Mouse (Mus musculus) neural tube, embryonic 10.5 days (tissue): ENCODE data around the gene Slbp.

Source experiments
- DNase-seq: peaks from one replicate; pipeline ENCODE4 v3.0.0-alpha.2; 2017; ENCODE audit warnings: low spot score; ENCODE audit errors: extremely low spot score

Slbp gene

DNA sequence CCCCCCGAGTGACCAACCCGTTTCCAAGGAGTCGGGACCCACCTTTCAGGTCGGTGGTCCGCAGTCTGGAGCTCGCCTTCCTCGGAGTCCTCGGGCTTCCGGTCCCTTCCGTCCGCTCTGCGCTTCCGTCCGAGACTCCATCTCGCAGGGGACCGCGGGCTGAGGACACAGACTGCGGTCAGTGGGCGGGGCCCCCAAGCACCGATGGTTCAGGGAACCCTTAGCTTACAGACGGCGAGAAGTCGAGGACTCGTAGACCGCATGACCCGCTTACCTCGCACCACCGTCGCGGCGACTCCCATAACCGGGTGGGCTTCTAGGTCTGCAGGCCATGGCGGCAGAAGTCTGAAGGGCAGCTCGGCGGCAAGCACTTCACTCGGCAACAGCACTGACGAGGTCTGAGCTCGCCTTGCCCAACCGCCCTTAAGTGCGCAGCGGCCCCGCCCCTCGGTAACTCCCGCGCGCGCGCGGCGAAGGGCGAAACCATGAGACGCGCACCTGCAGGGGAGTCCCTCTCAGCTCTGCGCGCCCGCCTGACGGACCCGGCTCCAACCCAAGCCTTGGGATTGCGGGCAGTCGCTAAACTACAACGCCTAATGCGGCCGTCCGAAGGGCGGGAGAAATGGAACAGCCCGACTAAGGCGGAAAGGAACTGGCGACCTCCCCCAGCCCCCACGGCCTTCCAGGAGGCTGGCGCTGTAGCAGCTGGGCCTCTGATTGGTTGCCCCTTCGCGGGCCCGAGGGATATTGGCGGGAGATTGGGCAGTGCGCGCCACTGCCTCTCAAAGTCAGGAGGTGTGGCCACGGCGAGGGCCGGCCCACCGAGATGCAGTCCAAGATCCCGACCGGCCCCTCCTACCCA lies at the start of gene Slbp:
Gene Slbp (minus strand): TSS at position 654 of the 862 bp plus-strand sequence.
- peak; percentile 99 for DNase-seq

DNA sequence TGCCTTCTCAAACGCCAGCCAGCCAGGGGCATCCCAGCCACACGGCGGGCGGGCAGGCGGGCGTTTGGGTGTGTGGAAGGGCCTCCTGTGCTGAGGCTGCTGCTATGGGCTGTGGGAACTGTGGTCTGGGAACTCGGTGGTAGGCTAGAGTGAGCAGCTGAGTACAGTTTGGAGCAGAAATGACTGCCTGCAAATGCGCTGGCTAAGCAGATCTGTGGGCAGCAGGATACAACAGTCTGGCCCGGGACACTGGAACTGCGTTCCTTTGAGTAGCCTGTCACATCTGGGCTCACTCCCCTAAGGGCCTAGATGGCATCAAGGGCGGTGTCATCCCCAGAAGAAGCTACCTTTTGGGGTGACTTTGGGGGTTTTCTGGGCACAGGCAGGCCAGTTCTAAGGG lies 49.5 kb upstream of the Slbp start:
- no peak for DNase-seq

DNA sequence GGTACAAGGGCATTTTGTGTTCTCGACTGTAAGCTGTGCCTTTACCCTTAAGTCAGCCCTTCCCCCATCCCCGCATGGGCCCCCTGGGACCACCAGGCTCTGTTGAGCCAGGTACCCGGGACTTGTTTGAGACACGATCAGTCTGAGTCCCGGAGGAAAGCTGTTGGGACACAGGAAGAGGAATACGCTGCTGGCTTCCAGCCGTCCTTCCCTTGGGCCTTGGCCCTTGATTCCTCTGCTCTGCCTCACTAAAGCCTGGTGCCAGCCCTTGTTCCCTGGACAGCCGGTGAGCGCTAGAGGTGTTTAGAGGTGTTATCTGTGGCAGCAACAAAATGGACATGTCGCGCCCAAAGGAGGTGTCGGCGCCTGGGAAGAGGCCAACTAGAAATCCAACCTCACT lies 47.6 kb upstream of the Slbp start:
- no peak for DNase-seq

DNA sequence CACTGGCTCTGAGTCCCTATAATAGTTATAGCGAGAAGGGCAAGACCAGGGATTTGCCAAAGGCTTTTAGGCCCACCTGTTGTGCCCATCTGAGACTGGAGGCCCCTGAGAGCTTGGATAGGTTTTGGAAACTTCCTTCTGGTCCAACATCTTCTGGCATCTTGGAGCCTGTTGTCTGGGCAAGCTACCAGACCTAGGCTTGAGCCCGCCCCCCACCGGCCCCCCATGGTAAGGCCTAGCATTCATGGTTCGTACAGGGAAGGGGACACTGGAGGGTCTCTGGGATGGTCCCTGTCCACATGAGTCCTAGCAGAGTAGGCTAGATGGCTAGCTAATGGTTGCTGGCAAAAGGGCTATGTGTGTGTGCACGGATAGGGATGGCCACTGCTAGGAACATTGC lies 46.3 kb upstream of the Slbp start:
- no peak for DNase-seq

DNA sequence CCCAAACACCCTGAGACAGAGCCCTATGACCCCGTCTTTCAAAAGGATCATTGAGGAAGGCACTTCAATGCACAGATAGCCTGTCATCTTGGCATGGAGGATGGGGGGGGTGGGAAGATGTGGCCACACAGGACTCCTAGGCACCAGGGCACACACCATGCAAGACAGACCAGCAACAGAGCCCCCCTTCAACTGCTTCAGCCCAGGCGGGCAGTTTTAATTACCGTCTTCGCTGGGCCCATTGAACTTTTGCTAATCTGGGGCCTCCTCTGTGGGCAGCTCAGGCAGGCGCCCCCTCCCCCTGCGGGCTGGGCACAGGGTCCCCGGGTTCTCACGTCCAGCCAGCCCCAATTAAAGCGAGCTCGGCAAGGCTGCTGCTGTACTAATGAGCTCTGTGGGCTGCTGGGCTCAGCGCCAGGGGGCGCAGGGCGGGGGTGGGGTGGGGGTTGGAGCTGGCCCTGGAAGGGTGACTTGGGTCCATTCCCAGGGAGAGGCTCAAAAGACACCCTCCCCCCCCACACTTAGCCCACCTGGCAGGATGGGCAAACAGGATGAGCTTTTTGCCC lies 45.7 kb upstream of the Slbp start:
- DNase-seq = no peak

DNA sequence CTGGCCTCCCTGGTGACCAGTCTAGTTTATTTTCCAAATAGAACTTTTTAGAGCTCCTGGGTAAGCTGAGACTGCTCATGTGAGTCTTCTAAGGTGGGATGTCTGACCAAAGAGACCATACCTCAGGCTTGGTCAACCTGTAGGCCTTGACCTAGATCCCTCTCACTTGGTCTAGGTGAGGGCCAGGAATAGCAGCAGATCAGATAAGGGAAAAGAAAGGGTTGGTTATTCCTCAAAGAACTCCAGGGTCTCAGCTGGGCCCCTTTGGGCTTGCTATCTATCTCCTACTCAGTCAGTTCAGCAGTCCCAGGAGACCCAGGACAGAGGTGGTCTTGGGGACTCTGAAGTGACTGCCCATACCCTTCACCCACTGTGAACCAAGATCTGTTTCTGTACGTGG lies 45.2 kb upstream of the Slbp start:
- DNase-seq = no peak

DNA sequence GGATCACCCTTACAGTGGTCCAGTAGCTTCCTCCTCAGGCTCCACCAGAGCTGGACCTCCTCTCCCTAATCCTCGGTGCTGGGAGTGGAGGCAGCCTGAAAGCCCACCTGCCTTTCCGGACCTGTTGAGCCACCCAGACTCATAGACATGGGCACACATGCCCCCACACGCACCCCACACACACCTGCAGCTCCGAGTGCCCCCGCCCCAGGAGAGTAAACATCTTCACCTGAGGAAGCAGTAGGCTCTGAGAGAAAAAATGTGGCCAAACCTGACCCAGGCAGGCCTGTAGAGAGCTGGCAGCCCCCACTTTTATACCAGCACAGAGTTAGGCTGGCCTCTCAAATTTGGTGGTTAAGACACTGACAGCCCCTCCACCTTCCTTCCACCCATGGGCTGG lies 44.1 kb upstream of the Slbp start:
- no peak for DNase-seq

DNA sequence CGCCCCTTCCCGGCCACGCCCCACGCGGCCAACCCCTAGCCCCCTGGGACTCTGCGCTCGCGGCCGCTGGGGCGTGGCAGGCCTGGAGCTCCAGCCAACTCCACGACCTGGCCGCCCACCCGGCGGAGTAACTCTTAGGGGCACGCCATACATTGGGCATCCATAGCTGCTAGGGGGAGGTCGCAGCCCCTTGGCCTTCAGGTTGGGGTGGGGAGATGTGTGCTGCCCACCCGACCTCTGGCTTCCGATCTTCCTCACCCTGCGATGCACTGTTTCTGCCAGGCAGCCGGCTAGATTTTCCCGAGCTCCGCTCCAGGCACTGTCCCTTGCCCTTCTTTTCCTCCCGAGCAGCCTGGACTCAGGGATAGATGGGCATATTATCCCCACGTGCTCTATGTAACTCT lies 43.3 kb upstream of the Slbp start:
- peak; percentile 74 for DNase-seq

DNA sequence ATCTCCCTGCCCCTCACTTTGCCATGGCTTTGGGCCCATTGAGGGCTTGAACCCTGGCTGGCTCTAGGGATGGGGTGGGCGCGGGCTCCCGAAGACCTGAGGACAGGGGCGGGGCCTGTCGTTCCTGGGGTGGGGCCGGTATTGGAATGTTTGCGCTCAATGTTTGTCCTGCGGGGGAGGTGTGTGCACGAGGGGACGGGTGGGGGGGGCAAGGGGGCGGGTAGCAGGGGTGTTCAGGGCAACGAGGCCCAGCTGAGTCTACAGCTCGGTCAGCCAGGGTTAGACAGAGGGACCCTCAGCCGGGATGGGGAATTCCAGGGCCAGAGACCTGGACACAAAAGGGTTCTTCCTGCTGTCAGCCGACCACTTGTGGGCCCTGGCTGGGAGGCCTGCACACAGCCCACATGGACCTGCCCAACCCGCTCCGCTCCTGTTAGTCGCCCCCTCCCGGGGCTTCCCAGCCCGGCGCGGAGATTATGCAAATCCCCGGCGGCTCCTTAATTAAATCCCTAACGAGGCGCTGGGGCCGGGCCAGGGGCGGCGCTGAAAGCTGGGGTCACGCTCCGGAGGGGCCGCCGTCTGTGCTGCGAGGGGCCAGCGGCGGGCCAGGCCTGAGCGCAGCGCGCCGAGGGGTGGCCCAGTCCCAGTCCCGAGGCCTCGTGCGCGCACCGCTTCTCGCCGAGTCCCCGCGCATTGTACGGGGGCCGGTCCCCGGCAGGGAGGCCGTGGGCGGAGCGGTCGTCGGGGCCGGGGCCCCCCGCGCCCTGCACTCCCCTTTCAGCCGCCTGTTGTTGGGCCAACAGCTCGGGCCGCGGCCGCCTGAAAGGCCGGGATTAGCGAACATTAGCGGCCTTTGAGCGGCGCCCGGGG lies 42.7 kb upstream of the Slbp start:
- peak; percentile 79 for DNase-seq

DNA sequence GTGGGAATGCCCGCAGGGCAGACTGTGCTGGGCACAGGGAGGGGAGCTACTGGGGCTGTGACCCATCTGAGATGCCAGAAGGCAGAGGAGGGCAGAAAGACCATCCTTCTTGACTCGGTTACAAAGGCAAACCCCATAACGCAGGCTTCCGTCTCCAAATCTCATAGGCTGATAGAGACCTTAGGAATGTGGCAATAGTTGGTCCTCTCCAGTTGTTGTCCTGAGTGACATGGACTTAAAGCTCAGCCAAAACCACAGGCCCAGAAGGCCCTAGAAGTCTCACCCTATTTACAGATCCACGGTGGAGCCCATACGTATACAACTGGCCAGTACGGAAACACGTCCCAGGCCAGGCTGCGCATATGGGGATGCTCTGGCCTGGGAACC lies 42.1 kb upstream of the Slbp start:
- DNase-seq = no peak

DNA sequence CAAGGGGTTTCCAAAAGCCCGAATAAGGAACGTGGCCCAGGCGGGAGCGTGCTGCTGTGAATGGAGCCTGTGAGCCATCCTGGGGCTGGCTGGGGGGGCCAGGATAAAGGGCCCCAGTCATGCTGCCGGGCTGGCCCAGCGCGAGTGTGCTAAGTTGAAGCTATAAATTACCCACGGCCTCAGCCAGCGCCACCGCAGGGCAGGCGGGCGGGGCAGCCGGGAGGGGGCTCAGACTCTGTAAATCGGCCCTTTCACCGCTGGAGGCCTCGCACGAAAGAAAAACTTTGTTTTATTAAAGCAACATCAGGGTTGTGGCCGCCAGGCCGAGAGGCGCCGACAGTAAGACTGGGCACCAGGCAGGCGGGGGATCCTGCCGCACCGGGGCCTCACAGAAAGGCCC lies 40.0 kb upstream of the Slbp start:
- peak; percentile 78 for DNase-seq

DNA sequence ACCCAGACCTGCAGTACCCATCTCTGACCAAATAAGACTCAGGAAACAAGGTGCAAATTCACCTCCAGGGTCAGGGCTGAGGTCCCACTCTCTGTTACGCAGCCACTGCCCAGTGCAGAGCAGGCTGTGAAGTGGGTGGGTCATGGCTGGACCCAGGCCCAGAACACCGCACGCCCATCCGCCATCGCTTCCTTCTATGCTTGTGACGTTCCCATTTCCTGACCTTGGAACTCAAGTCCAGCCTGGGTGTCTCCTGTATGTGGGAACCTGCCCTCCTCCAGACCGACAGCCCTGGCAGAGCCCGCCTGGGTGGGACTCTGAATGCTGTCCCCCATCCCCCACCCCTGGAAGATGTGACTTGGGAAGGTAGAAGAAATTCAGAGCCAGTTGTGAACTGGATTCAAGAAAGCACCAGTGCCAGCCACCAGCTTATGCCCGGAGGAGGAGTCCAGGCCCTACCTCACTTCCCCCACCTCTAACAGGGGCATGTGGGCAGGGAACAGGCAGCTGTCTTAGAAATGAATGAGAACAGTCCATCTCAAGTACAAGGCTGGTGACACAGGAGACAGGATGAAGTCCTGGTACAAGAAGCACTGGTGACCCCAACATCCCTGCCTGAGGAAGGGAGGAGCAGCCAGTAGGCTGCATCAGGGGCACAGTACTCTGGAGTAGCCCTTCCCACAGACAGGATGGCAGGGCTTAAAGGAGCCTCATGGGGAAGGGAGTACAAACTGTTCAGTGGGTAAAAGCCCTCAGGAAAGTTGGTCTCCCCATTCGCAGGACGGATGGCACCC lies 37.7 kb upstream of the Slbp start:
- DNase-seq = no peak

DNA sequence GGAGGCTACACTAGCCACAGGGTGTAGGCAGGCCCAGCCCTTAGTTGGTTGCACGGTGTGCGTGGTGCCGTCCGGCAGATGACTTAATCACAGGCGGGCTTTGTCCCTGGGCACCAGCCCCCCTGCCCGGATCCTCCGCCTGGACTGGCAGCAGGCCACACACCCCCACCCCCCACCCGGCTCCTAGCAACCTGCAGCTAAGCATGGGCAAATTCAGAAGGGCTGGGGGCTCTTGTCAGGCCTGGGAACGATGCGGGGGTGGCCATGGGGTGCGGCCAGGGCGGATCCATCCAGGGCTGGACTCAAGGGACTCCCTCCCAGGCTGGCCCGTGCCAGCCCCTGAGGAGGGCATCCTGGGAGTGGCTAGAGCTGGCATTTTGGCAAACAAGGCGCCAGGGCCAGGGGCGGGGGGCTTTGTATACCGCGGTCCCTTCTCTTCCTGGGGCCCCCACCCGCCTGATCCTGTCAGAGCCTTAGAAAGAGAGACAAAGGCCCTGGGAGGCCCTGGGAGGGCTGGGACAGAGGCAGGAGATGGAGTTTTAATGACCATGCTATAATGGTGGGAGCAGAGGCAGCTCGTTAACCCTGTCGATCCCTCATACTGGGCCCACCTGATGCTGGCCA lies 37.0 kb upstream of the Slbp start:
- DNase-seq = no peak

DNA sequence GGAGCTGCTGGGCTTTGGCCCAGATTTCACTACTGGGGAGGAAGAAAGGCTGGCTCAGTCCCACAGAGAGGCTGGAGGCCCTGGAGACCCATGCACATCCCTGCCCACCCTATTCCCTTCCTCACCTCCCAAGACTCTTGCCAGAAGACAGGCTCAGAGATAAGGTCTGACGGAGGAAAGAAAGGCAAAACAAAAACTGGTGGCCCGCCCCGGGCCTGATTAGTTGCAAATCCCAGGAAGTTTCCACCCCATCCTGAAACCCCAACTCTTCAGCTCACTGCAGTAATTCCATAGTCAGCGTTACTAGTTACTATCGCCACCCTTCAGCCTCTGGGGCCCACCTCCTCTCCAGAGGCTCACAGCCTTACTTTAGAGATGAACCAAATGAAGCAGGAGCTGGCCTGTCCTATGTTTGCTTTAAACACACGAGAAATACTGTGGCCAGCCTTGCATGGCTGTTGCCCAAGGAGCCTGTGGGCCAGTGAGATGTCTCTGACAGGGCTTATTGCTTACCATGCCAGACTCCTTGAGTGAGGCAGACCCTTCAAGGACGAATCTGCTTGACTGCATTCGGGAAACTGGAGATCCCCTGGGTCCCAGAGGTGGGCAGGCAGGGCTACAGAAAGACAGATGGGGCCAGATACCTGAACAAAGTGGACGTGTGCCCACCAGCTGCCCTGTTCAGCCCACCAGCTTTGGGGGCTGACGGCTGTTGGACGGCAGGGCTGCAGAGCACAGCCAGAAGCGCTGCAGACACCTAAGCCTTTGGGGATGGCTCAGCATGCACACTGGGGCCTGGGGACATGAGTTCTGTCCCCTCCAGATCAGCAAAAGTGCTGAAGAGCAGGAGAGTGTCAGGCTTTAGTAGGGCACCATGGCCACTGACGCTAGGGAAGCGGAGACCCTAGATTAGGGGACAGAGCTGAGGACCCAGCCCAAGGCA lies 36.2 kb upstream of the Slbp start:
- DNase-seq = no peak

DNA sequence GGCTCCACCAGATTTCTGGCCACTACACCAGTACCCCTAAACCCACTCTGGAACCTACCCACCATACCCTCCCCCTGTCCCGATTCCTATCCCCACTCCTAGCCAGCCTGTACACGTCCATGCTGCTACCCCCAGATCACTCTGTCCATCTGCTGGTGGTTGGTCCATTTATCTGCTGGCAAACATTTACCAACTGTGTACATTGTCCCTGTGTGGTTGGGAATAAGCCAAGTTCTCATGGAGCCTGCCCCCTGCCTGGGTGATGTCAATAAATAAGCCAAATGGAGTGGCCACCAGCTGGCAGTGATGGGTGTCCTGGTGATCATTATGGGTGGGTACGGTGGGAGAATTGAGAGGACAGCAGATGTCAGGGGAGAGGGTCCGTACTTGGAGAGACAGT lies 34.8 kb upstream of the Slbp start:
- no peak for DNase-seq

DNA sequence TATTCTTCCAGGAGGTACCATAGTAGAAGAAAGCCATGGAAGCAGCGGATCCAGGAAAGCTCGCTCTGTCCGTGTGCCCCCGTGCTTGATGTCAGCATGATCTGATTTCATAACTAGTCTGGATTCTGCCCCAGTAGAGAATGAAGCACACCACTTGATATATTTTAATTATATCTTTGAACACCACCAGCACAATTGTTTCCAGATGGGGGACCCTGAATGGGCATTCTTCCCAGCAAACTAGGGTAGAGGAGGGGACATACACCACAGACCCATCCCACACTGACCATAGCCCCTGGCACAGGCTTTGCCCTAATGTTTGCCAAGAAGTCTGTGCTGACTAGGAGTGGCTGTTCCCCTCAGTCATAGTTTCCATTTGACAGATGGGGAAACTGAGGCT lies 32.6 kb upstream of the Slbp start:
- DNase-seq = no peak

DNA sequence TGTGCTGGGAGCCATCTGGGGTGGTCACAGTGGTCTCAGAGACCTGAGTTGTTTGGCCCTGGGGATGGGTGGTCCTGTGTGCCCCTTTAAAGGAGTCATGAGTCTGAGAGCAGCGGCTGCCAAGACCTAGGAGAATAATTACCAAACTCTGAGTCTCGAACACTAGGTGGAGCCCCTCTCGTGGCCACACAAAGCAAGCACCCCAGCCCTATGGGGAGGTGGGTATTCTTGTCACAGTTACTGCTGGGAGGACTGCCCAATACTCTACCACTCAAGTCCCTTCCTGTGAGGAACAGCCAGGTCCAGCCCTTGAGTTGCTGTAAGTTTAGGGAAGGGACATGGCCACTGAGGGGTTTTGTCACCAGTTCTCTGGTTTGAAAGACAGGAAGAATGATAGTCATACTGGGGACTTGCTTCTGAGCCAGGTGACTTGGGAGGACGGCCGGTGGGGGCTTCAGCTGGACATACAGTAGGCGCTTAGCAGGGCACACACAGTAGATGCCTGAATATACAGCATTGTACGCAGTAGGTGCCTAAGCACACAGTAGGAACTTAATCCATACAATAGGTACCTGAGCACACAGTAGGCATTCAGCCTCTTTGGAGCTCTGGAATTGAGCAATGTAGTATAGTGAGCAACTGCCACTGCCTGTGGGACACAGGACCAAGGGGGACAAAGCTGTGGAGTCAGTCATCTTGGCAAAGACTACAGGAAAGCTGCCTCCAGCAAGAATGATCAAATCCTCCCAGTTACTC lies 31.7 kb upstream of the Slbp start:
- DNase-seq = no peak

DNA sequence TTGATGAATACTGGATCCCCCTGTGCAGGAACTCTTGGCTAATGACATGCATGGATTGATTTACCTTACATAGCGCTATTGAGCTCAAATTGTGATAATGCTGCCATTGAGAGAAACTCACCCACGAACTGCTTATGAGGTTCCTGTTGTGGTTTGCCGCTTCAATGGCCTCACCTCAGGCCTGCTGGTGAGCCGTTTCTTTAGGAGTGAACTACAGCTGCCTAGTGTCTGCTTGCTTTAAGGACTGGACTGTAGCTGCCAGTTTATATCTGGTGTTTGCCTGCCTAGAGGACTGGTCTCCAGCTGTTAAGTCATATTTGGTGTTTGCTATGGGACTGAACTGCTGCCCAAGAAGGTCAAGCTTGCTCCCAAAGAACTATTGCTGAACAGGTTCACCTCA lies 30.6 kb upstream of the Slbp start:
- no peak for DNase-seq
